Mouse (Mus musculus) left cerebral cortex, postnatal 14 days (tissue): ENCODE measurements at regions not wholly inside any gene's neighbourhood (a gene's known extent, or its start where the extent isn't known, plus 50 kb on each side); places are given as distances from the start of the nearest gene placed in this dataset.
"Not testable (repeated sequence)": the region's sequence is repeated elsewhere in the genome, so short reads cannot be mapped to it uniquely, and the experiment has no call there.

Experiments used
- DNase-seq, 2 experiments: peaks; one replicate each; pipeline ENCODE4 v3.0.0; 2021 to 2022; ENCODE audit warnings: low spot score in 2 of 2, mixed read lengths in 1 of 2
- intact Hi-C: fragments of 180-260 bp; cut with DNase I; formaldehyde crosslinking; loops from one replicate; pipeline ENCODE4 v1.15.1; 2025

GRCm38 (mm10) chr15:19980625-19981024 lies 468.4 kb upstream of the Cdh12 start:
- DNase-seq, intact Hi-C loops: not testable (repeated sequence)

- DNase-seq, intact Hi-C loops: not testable (repeated sequence)
Observed at GRCm38 (mm10) chr15:19985001-19985400, 464.1 kb upstream of the Cdh12 start.

- DNase-seq: no peak
Observed at GRCm38 (mm10) chr15:20031772-20032171, 417.3 kb upstream of the Cdh12 start.

GRCm38 (mm10) chr15:20034382-20034781 lies 414.7 kb upstream of the Cdh12 start:
- intact Hi-C loops: no loop called here
- DNase-seq: no peak

More at GRCm38 (mm10) chr15:20031772-20032171, 417.3 kb upstream of the Cdh12 start:
- intact Hi-C loops: no loop called here

GRCm38 (mm10) chr15:20038550-20039435 lies 410.3 kb upstream of the Cdh12 start:
- DNase-seq: no peak
- intact Hi-C loops: no loop called here

GRCm38 (mm10) chr15:20040041-20040440 lies 409.0 kb upstream of the Cdh12 start:
- intact Hi-C loops: no loop called here

GRCm38 (mm10) chr15:20084958-20085357 lies 364.1 kb upstream of the Cdh12 start:
- intact Hi-C loops: no loop called here
- peak; percentile 22 to 34 for DNase-seq

More at GRCm38 (mm10) chr15:20040041-20040440, 409.0 kb upstream of the Cdh12 start:
- DNase-seq: no peak

- intact Hi-C loops: no loop called here
- DNase-seq: no peak
Observed at GRCm38 (mm10) chr15:20089780-20090179, 359.3 kb upstream of the Cdh12 start.

- intact Hi-C loops: no loop called here
- no peak for DNase-seq
Observed at GRCm38 (mm10) chr15:20090522-20090921, 358.5 kb upstream of the Cdh12 start.

- DNase-seq: no peak
- intact Hi-C loops: no loop called here
Observed at GRCm38 (mm10) chr15:20095764-20096163, 353.3 kb upstream of the Cdh12 start.

- intact Hi-C loops: no loop called here
- no peak for DNase-seq
Observed at GRCm38 (mm10) chr15:20119518-20119917, 329.5 kb upstream of the Cdh12 start.

- no peak for DNase-seq
- intact Hi-C loops: no loop called here
Observed at GRCm38 (mm10) chr15:20123586-20123985, 325.5 kb upstream of the Cdh12 start.

GRCm38 (mm10) chr15:20135893-20136570 lies 313.0 kb upstream of the Cdh12 start:
- intact Hi-C loops: loop anchor here (10.0 kb wide), 1 partner anchor 269 kb away; no protein-coding TSS in a partner anchor

GRCm38 (mm10) chr15:20151910-20152309 lies 297.2 kb upstream of the Cdh12 start:
- intact Hi-C loops: no loop called here
- DNase-seq: no peak

More at GRCm38 (mm10) chr15:20135893-20136570, 313.0 kb upstream of the Cdh12 start:
- peak in 1 of 2 experiments; percentile 8 for DNase-seq
